Mouse (Mus musculus) limb, embryonic 14.5 days (tissue): ENCODE measurements at regions not wholly inside any gene's neighbourhood (a gene's known extent, or its start where the extent isn't known, plus 50 kb on each side); places are given as distances from the start of the nearest gene placed in this dataset.

Source experiments
- ATAC-seq: fragments of 200-750 bp; cut with Nextera tagmentation; 2 replicates; pipeline ENCODE4 v1.8.0; 2017; ENCODE audit warnings: low read depth, moderate number of reproducible peaks, moderate TSS enrichment; ENCODE audit not compliant: low FRiP score
- DNase-seq: peaks from one replicate; pipeline ENCODE4 v3.0.0-alpha.2; 2015; ENCODE audit warnings: low spot score
- H3K27ac ChIP-seq: fragments of 300-500 bp; sonication (generic); replicated peaks from 2 replicates; pipeline ENCODE4 v1.5.1; 2014; ENCODE audit warnings: low read depth, mild to moderate bottlenecking, low read length, moderate library complexity, mixed read lengths
- H3K27me3 ChIP-seq: fragments of 300-500 bp; sonication (generic); 2 replicates; pipeline ENCODE4 v1.6.1; 2014; ENCODE audit warnings: low read length, mixed read lengths; ENCODE audit not compliant: control insufficient read depth, insufficient read depth
- H3K36me3 ChIP-seq: fragments of 300-500 bp; sonication (generic); 2 replicates; pipeline ENCODE4 v1.6.1; 2014; ENCODE audit warnings: mild to moderate bottlenecking, low read length, moderate library complexity, mixed read lengths; ENCODE audit not compliant: control insufficient read depth, insufficient read depth
- H3K4me1 ChIP-seq: fragments of 300-500 bp; sonication (generic); 2 replicates; pipeline ENCODE4 v1.6.1; 2014; ENCODE audit warnings: antibody characterized with exemption, low read length, mixed read lengths; ENCODE audit not compliant: control insufficient read depth, insufficient read depth
- H3K4me2 ChIP-seq: fragments of 300-500 bp; sonication (generic); replicated peaks from 2 replicates; pipeline ENCODE4 v1.6.1; 2014; ENCODE audit warnings: low read depth, mild to moderate bottlenecking, low read length, moderate library complexity; ENCODE audit not compliant: severe bottlenecking
- H3K4me3 ChIP-seq: fragments of 300-500 bp; sonication (generic); replicated peaks from 2 replicates; pipeline ENCODE4 v1.5.1; 2014; ENCODE audit warnings: low read length
- H3K9ac ChIP-seq: fragments of 300-500 bp; sonication (generic); 2 replicates; pipeline ENCODE4 v1.6.1; 2014; ENCODE audit warnings: mild to moderate bottlenecking, low read depth, low read length, moderate library complexity; ENCODE audit not compliant: severe bottlenecking
- H3K9me3 ChIP-seq: fragments of 300-500 bp; sonication (generic); 2 replicates; pipeline ENCODE4 v1.6.1; 2016; ENCODE audit warnings: low read length; ENCODE audit not compliant: control insufficient read depth
- POLR2A ChIP-seq: fragments of 200-500 bp; IDR thresholded peaks from 2 replicates; pipeline ENCODE4 v1.8.0; 2012; ENCODE audit warnings: inconsistent platforms, mild to moderate bottlenecking, moderate library complexity, borderline replicate concordance; ENCODE audit not compliant: insufficient read depth, insufficient read length; ENCODE audit errors: extremely low read depth
- WGBS: fragments of 180-500 bp; shearing (Covaris S2); extraction: QIAGEN DNeasy Blood & Tissue Kit; methylation state at CpG from one replicate; pipeline ENCODE4 v1.1.7; 2014; 5-methylcytosine and 5-hydroxymethylcytosine counted together

DNA sequence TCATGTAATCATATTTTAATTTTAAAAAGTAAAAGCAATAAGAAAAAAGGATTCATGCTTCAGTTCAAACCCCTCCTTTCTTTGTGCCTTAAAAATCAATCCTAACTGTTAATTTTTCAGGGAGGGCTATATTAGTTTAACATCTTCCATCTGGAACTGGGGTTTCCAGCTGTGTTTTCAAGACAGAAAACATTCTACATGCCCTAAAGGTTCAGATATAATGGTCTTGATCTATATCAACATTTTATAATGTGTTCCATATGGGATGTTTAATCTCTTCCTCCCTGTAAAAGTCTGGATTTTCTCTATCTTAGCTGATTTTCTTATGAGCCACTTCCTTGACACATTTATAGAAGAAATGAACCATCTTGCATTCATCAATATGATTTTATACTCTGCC, 205.9 kb upstream of the Grm7 start:
- no peak overlapping the region for H3K4me3 ChIP-seq
- H3K27me3 ChIP-seq: no peaks in the 10 kb centered on the region
- ATAC-seq: no peak
- H3K9ac ChIP-seq: no peak overlapping the region
- DNase-seq: no peak
- no peaks in the 10 kb centered on the region for H3K4me1 ChIP-seq
- no peak overlapping the region for H3K4me2 ChIP-seq
- no peak overlapping the region for H3K27ac ChIP-seq
- H3K36me3 ChIP-seq: no peaks in the 10 kb centered on the region
- no peak for TF ChIP-seq POLR2A
- H3K9me3 ChIP-seq: no peaks in the 10 kb centered on the region

DNA sequence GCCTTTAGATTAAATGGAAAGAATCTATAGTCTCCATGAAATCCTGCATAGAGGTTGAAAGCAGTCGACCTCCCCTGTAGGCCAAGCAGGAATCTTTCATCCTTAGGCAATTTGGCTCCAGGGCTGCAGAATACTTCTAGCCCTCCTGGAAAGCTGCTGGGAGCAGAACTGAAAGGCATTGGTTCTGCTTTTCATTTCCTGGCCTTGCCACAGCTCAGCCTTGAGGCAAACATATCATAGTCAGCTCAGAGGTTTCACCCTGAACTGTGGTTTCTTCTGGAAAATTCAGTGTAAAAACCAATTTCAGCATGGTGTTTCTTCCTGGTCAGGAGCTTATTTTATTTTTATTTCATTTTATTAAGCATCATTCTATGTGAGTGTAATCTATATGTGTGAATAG, 182.0 kb upstream of the Grm7 start:
- ATAC-seq (no peak), DNase-seq (no peak)
- H3K27ac ChIP-seq: no peak overlapping the region
- no peak for TF ChIP-seq POLR2A
- WGBS: 41% methylated on average over 1 of the region's 1 CpGs
- no peak overlapping the region for H3K4me2 ChIP-seq
- H3K9ac ChIP-seq: no peak overlapping the region
- H3K27me3 ChIP-seq: no peaks in the 10 kb centered on the region
- no peaks in the 10 kb centered on the region for H3K36me3 ChIP-seq
- H3K4me1 ChIP-seq: no peaks in the 10 kb centered on the region
- H3K4me3 ChIP-seq: no peak overlapping the region
- no peaks in the 10 kb centered on the region for H3K9me3 ChIP-seq

DNA sequence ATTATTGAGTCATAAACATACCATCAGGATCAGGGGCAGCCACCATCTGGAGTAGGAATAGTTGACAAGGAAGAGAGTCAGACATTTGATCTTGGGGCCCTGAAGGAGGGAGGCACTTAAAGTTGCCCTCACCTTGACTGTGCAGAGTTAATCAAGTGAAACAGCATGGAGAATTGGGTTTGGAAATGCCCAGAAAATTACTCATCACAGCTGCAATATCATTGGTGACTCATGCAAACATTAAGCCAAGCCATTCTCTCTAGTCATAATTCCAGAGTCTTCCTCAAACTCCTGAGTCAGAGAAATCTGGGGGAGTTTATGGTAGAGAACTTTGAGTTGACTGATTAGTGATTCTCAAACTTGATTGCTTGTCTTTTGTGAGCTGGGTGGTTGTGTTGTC, 177.7 kb upstream of the Grm7 start:
- Histone ChIP-seq H3K4me3 (no peak overlapping the region), H3K4me1 (no peaks in the 10 kb centered on the region), H3K9me3 (no peaks in the 10 kb centered on the region), H3K27me3 (no peaks in the 10 kb centered on the region), H3K4me2 (no peak overlapping the region), H3K9ac (no peak overlapping the region), H3K36me3 (no peaks in the 10 kb centered on the region), H3K27ac (no peak overlapping the region)
- DNase-seq (no peak), ATAC-seq (no peak)
- TF ChIP-seq POLR2A: no peak

DNA sequence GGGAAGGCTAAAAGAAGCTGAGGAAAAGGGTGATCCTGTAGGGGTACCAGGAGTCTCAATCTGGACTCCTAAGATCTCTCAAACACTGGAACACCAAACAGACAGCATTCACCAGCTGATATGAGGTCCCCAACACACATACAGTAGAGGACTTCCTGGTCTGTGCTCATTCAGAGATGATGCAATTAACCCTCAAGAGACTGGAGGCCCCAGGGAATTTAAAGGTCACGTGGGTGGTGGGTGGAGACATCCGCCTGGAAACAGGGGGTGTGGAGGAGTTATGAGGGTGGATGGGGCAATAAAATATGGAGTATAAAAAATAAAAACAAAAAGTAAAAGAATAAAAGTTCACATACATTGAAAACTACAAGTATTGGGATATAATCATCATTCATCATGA, 139.5 kb upstream of the Grm7 start:
- TF ChIP-seq POLR2A: no peak
- no peaks in the 10 kb centered on the region for H3K27me3 ChIP-seq
- H3K4me2 ChIP-seq: no peak overlapping the region
- 65% methylated on average over 2 of the region's 2 CpGs for WGBS
- no peaks in the 10 kb centered on the region for H3K9me3 ChIP-seq
- ATAC-seq (no peak), DNase-seq (no peak)
- H3K36me3 ChIP-seq: no peaks in the 10 kb centered on the region
- no peak overlapping the region for H3K9ac ChIP-seq
- H3K4me1 ChIP-seq: no peaks in the 10 kb centered on the region
- H3K4me3 ChIP-seq: no peak overlapping the region
- no peak overlapping the region for H3K27ac ChIP-seq

DNA sequence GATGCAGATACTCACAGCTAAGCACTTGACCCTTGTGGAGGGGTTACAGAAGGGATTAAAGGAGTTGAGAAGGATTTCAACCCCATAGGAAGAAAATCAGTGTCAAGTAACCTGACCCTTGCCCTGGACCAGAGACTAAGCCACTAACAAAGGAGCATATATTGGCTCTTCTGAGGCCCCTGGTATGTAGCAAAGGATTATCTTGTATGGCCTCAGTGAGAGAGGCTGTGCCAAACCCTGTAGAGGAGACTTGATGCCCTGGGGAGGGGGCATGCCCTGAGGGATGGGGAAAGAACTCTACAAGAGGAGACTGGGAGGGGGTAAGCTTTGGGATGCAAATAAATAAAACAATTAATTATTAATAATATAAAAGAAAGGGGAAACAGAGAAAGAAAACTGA, 134.9 kb upstream of the Grm7 start:
- Histone ChIP-seq H3K4me3 (no peak overlapping the region), H3K36me3 (no peaks in the 10 kb centered on the region), H3K9me3 (no peaks in the 10 kb centered on the region), H3K4me2 (no peak overlapping the region), H3K4me1 (no peaks in the 10 kb centered on the region), H3K27ac (no peak overlapping the region), H3K9ac (no peak overlapping the region), H3K27me3 (no peaks in the 10 kb centered on the region)
- ATAC-seq: no peak
- no peak for TF ChIP-seq POLR2A
- DNase-seq: no peak

DNA sequence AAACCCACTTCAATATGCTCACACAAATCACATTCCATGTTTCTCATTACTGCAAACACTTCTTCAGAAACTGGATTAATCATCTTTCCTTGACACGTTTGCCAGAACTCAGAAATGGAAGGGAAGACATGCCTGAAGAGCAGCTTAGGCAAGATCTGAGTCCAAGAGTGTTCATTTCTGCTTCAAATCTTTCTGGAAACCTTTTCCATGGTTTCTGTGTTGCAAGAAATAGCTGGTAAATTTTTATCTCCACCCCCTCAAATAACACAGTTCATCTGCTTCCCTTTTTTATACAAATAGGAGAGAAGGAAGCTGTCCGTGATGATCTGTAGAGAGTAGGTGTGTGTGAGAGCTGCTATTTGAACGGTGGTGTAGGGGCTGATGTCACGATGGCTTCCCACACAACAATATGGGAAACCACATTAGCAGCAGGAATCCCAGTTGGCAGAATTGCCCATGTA, 106.6 kb upstream of the Grm7 start:
- Histone ChIP-seq H3K4me3 (no peak overlapping the region), H3K4me1 (no peaks in the 10 kb centered on the region), H3K9ac (no peak overlapping the region), H3K9me3 (no peaks in the 10 kb centered on the region), H3K27me3 (no peaks in the 10 kb centered on the region), H3K27ac (no peak overlapping the region), H3K36me3 (no peaks in the 10 kb centered on the region), H3K4me2 (no peak overlapping the region)
- ATAC-seq (no peak), DNase-seq (no peak)
- no peak for TF ChIP-seq POLR2A
- 84% methylated on average over 4 of the region's 4 CpGs for WGBS
